Mouse (Mus musculus) gastrocnemius, adult 2 months (tissue): ENCODE results near the gene Pou2f2. TPM values are rescaled to one million over a fixed set of nuclear protein-coding genes. Genes with fewer than 3 reads are reported as not detected.

Experiments used
- DNase-seq: peaks from one replicate; pipeline ENCODE4 v3.0.0; 2022
- H3K27ac ChIP-seq: fragments of 200-600 bp; 2 replicates; pipeline ENCODE4 v1.8.1; 2022; ENCODE audit warnings: mild to moderate bottlenecking
- H3K4me3 ChIP-seq: fragments of 200-600 bp; 2 replicates; pipeline ENCODE4 v1.8.1; 2022; ENCODE audit warnings: mild to moderate bottlenecking, moderate library complexity
- CTCF ChIP-seq: fragments of 200-600 bp; IDR thresholded peaks from 2 replicates; pipeline ENCODE4 v1.8.1; 2022; ENCODE audit warnings: antibody characterized with exemption, mild to moderate bottlenecking, moderate library complexity
- intact Hi-C: fragments of 180-260 bp; cut with DNase I; formaldehyde crosslinking; loops from one replicate; pipeline ENCODE4 v1.15.1; 2025
- total RNA-seq, 2 experiments: library from RNA; stranded (reverse); gene quantifications; 2 replicates each; pipeline ENCODE4 v1.2.3; 2021

Pou2f2 gene
- total RNA-seq, 2 experiments from 2014 or later: 0.08 to 0.13 TPM

- no peak for TF ChIP-seq CTCF
- intact Hi-C loops: loop anchor here (5.0 kb wide), 1 partner anchor 58 kb away; no protein-coding TSS in a partner anchor
- Histone ChIP-seq H3K4me3 (no peak overlapping the region), H3K27ac (no peak overlapping the region)
- DNase-seq: no peak
Observed at GRCm38 (mm10) chr7:25089875-25090274, 89.7 kb downstream of the Pou2f2 start.

GRCm38 (mm10) chr7:25088968-25089367, 90.6 kb downstream of the Pou2f2 start:
- intact Hi-C loops: no loop called here
- DNase-seq: no peak
- TF ChIP-seq CTCF: no peak
- Histone ChIP-seq H3K27ac (no peak overlapping the region), H3K4me3 (no peak overlapping the region)

GRCm38 (mm10) chr7:25088531-25088930, 91.0 kb downstream of the Pou2f2 start:
- intact Hi-C loops: no loop called here
- TF ChIP-seq CTCF: no peak
- DNase-seq: no peak
- H3K4me3 ChIP-seq: no peak overlapping the region
- no peak overlapping the region for H3K27ac ChIP-seq

GRCm38 (mm10) chr7:25087972-25088371, 91.6 kb downstream of the Pou2f2 start:
- intact Hi-C loops: no loop called here
- TF ChIP-seq CTCF: no peak
- Histone ChIP-seq H3K27ac (no peak overlapping the region), H3K4me3 (no peak overlapping the region)
- no peak for DNase-seq

GRCm38 (mm10) chr7:25087256-25087912, 92.1 kb downstream of the Pou2f2 start:
- H3K27ac ChIP-seq: no peak overlapping the region
- intact Hi-C loops: no loop called here
- no peak for DNase-seq
- no peak overlapping the region for H3K4me3 ChIP-seq
- TF ChIP-seq CTCF: no peak

- H3K27ac ChIP-seq: no peak overlapping the region
- peak; percentile 50 for TF ChIP-seq CTCF
- intact Hi-C loops: no loop called here
- H3K4me3 ChIP-seq: no peak overlapping the region
- DNase-seq: no peak
Observed at GRCm38 (mm10) chr7:25086656-25087055, 92.9 kb downstream of the Pou2f2 start.

GRCm38 (mm10) chr7:25084621-25085020, 94.9 kb downstream of the Pou2f2 start:
- no peak overlapping the region for H3K27ac ChIP-seq
- TF ChIP-seq CTCF: no peak
- H3K4me3 ChIP-seq: no peak overlapping the region
- DNase-seq: no peak
- intact Hi-C loops: no loop called here

GRCm38 (mm10) chr7:25082510-25082909, 97.0 kb downstream of the Pou2f2 start:
- H3K27ac ChIP-seq: no peak overlapping the region
- DNase-seq: no peak
- intact Hi-C loops: no loop called here
- TF ChIP-seq CTCF: peak; percentile 63
- H3K4me3 ChIP-seq: no peak overlapping the region

GRCm38 (mm10) chr7:25080431-25080830, 99.1 kb downstream of the Pou2f2 start:
- intact Hi-C loops: no loop called here
- DNase-seq: no peak
- no peak for TF ChIP-seq CTCF
- H3K4me3 ChIP-seq: no peak overlapping the region
- no peak overlapping the region for H3K27ac ChIP-seq

- H3K4me3 ChIP-seq: no peak overlapping the region
- no peak for TF ChIP-seq CTCF
- intact Hi-C loops: loop anchor here (5.0 to 10.0 kb wide), 2 partner anchors 177 to 675 kb away; partner anchors contain the start of genes Arhgef1 and Hnrnpul1
- H3K27ac ChIP-seq: no peak overlapping the region
- DNase-seq: no peak
Observed at GRCm38 (mm10) chr7:25079496-25080026, 100.0 kb downstream of the Pou2f2 start.

- intact Hi-C loops: loop anchor here (2.0 to 10.0 kb wide), 4 partner anchors 105 to 677 kb away; partner anchors contain the start of genes Arhgef1, Dedd2, Hnrnpul1 and Rabac1
- Histone ChIP-seq H3K27ac (peak overlapping the region; percentile 91), H3K4me3 (peak overlapping the region; percentile 90)
- no peak for TF ChIP-seq CTCF
- DNase-seq: no peak
Observed at GRCm38 (mm10) chr7:25077414-25077755, 102.1 kb downstream of the Pou2f2 start.

- H3K4me3 ChIP-seq: peak overlapping the region; percentile 90
- TF ChIP-seq CTCF: no peak
- intact Hi-C loops: loop anchor here (2.0 to 10.0 kb wide), 4 partner anchors 104 to 678 kb away; partner anchors contain the start of genes Arhgef1, Dedd2, Hnrnpul1 and Rabac1
- peak overlapping the region; percentile 91 for H3K27ac ChIP-seq
- DNase-seq: peak; percentile 98
Observed at GRCm38 (mm10) chr7:25076663-25077413, 102.7 kb downstream of the Pou2f2 start.

- TF ChIP-seq CTCF: no peak
- no peak for DNase-seq
- peak overlapping the region; percentile 91 for H3K27ac ChIP-seq
- intact Hi-C loops: loop anchor here (2.0 to 10.0 kb wide), 4 partner anchors 103 to 679 kb away; partner anchors contain the start of genes Arhgef1, Dedd2, Hnrnpul1 and Rabac1
- H3K4me3 ChIP-seq: peak overlapping the region; percentile 90
Observed at GRCm38 (mm10) chr7:25076296-25076662, 103.2 kb downstream of the Pou2f2 start.
